Mouse (Mus musculus) embryonic facial prominence, embryonic 12.5 days (tissue): ENCODE measurements at regions not wholly inside any gene's neighbourhood (a gene's known extent, or its start where the extent isn't known, plus 50 kb on each side); places are given as distances from the start of the nearest gene placed in this dataset.

Experiments used
- ATAC-seq: fragments of 200-750 bp; cut with Nextera tagmentation; 2 replicates; pipeline ENCODE4 v1.8.0; 2017; ENCODE audit not compliant: insufficient number of reproducible peaks, insufficient read depth, low FRiP score, low TSS enrichment
- H3K27ac ChIP-seq: fragments of 300-500 bp; sonication (generic); 2 replicates; pipeline ENCODE4 v1.5.1; 2016; ENCODE audit warnings: mild to moderate bottlenecking
- H3K27me3 ChIP-seq: fragments of 300-500 bp; sonication (generic); 2 replicates; pipeline ENCODE4 v1.6.1; 2016; ENCODE audit warnings: mild to moderate bottlenecking, moderate library complexity
- H3K36me3 ChIP-seq: fragments of 300-500 bp; sonication (generic); 2 replicates; pipeline ENCODE4 v1.6.1; 2016; ENCODE audit warnings: mild to moderate bottlenecking
- H3K4me1 ChIP-seq: fragments of 300-500 bp; sonication (generic); 2 replicates; pipeline ENCODE4 v1.6.1; 2016
- H3K4me2 ChIP-seq: fragments of 300-500 bp; sonication (generic); replicated peaks from 2 replicates; pipeline ENCODE4 v1.6.1; 2016; ENCODE audit warnings: mild to moderate bottlenecking, moderate library complexity
- H3K4me3 ChIP-seq: fragments of 300-500 bp; sonication (generic); 2 replicates; pipeline ENCODE4 v1.5.1; 2016; ENCODE audit warnings: mild to moderate bottlenecking
- H3K9ac ChIP-seq: fragments of 300-500 bp; sonication (generic); 2 replicates; pipeline ENCODE4 v1.6.1; 2016; ENCODE audit warnings: mild to moderate bottlenecking, moderate library complexity
- H3K9me3 ChIP-seq: fragments of 300-500 bp; sonication (generic); 2 replicates; pipeline ENCODE4 v1.6.1; 2016; ENCODE audit warnings: mild to moderate bottlenecking, moderate library complexity
- WGBS: fragments of 180-500 bp; shearing (Covaris S2); methylation state at CpG from one replicate; pipeline ENCODE4 v1.1.7; 2016; 5-methylcytosine and 5-hydroxymethylcytosine counted together

- Histone ChIP-seq H3K27me3 (no peaks in the 10 kb centered on the region), H3K4me3 (no peak overlapping the region), H3K9ac (no peak overlapping the region), H3K4me2 (no peak overlapping the region), H3K9me3 (no peaks in the 10 kb centered on the region), H3K36me3 (no peaks in the 10 kb centered on the region), H3K4me1 (no peaks in the 10 kb centered on the region), H3K27ac (no peak overlapping the region)
- no peak for ATAC-seq
- 92% methylated on average over 1 of the region's 1 CpGs for WGBS
Observed at GRCm38 (mm10) chr17:42169391-42170018, 146.2 kb upstream of the Ptchd4 start.

- Histone ChIP-seq H3K4me3 (no peak overlapping the region), H3K9me3 (no peaks in the 10 kb centered on the region), H3K27ac (no peak overlapping the region), H3K4me1 (no peaks in the 10 kb centered on the region), H3K36me3 (no peaks in the 10 kb centered on the region), H3K27me3 (no peaks in the 10 kb centered on the region), H3K9ac (no peak overlapping the region), H3K4me2 (no peak overlapping the region)
- ATAC-seq: no peak
- WGBS: 96% methylated on average over 1 of the region's 1 CpGs
Observed at GRCm38 (mm10) chr17:42188531-42188930, 127.2 kb upstream of the Ptchd4 start.

GRCm38 (mm10) chr17:42190206-42190902, 125.4 kb upstream of the Ptchd4 start:
- Histone ChIP-seq H3K27me3 (no peaks in the 10 kb centered on the region), H3K9ac (no peak overlapping the region), H3K36me3 (no peaks in the 10 kb centered on the region), H3K27ac (no peak overlapping the region), H3K4me2 (no peak overlapping the region), H3K4me3 (no peak overlapping the region), H3K4me1 (no peaks in the 10 kb centered on the region), H3K9me3 (no peaks in the 10 kb centered on the region)
- no peak for ATAC-seq
- 79% methylated on average over 8 of the region's 8 CpGs for WGBS
